Mouse (Mus musculus) limb, embryonic 12.5 days (tissue): ENCODE measurements around the gene Tes. TPM values are rescaled to one million over a fixed set of nuclear protein-coding genes. Genes with fewer than 3 reads are reported as not detected.

ENCODE experiments used
- polyA plus RNA-seq: library from polyadenylated mRNA; unstranded; fragments of >200 nt; fragmentation: Nextera tagmentation; extraction: Ambion mirVana; gene quantifications from 2 replicates; pipeline ENCODE4 v1.2.1, GENCODE M21; 2016

The Tes gene
- polyA plus RNA-seq, 1 experiment from 2014 or later = 93.4 TPM

Other genes starting within 250 kb of the Tes start
- 0.59 and 0.61 TPM in 2 replicates for gene Tfec, start 166.7 kb upstream of the Tes start, polyA plus RNA-seq
- 7.7 and 8.2 TPM in 2 replicates for gene Cav2, start 216.0 kb downstream of the Tes start, polyA plus RNA-seq
- gene Cav1, start 241.2 kb downstream of the Tes start, polyA plus RNA-seq = 28.1 and 31.1 TPM in 2 replicates